In genomic region chr3:103733799-103734695, GRCm38 (mm10) we compare ENCODE assay signal across 10 mouse cellular contexts. TPM values are rescaled to one million over a fixed set of nuclear protein-coding genes. Genes with fewer than 3 reads are reported as not detected.
DNase-seq lines count a peak whose midpoint lies in the region; ATAC-seq and TF ChIP-seq lines count a peak whose summit lies in the region.
"Had no signal": no experiment of that assay in that cellular context is flagged by ENCODE, and none has a peak within 500 bp of the region (broad histone marks: within the 10 kb centered on the region; RNA-seq: fewer than 3 reads in every experiment).

No protein-coding gene starts in this region.

- H3K4me2 ChIP-seq in neural tube, embryonic 15.5 days, result peak overlapping the region; percentile 49

- peak; percentile 22 to 34 for DNase-seq in cerebellum, postnatal 36 days
- no peak for DNase-seq in cerebellum, adult 11-12 months
- peak; percentile 40 for DNase-seq in R1 (ENCODE audit: low read depth, low spot score)
- peak; percentile 62 to 68 for DNase-seq in frontal cortex, postnatal 36 days (ENCODE audit: low spot score in 2 of 2)
- peak; percentile 36 to 38 for DNase-seq in left cerebral cortex, postnatal 10 days (ENCODE audit: extremely low spot score in 1 of 2, low spot score in 2 of 2)
- no peak for DNase-seq in thymus, adult 2 months

- ATAC-seq in neural tube, embryonic 15.5 days (ENCODE audit: low FRiP score), result peak; percentile 78
- ATAC-seq in activated CD4-positive, CD25-positive, alpha-beta regulatory T cell, adult 4 months, result no peak

- H3K9me3 ChIP-seq in neural tube, embryonic 15.5 days (replicated peaks), result no peaks in the 10 kb centered on the region

- no peak for TF ChIP-seq POLR2A in thymus, adult 2 months (IDR thresholded peaks at IDR 0.05; ENCODE audit: control insufficient read depth, extremely low read depth, insufficient read depth, low read length, poor library complexity)

- H3K27me3 ChIP-seq in neural tube, embryonic 15.5 days (replicated peaks), result no peaks in the 10 kb centered on the region
- H3K27me3 ChIP-seq in thymus, adult 2 months (ENCODE audit: control insufficient read depth, insufficient read depth, low read length), result no peaks in the 10 kb centered on the region

- peak overlapping the region; percentile 30; the same call in 1 of the 2 replicates for H3K9ac ChIP-seq in neural tube, embryonic 15.5 days (replicated peaks)

- intact Hi-C loops in left cerebral cortex, postnatal 10 days (cut with DNase I), result loop anchor here (5.0 kb wide), 1 partner anchor 157 kb away; the partner anchor contains the start of gene Syt6

- 9% methylated on average over 19 of the region's 19 CpGs for WGBS in neural tube, embryonic 15.5 days
- WGBS in thymus, adult 2 months, result 94% methylated on average over 19 of the region's 19 CpGs

- peaks cover 60% of the 10 kb centered on the region for H3K4me1 ChIP-seq in neural tube, embryonic 15.5 days
- H3K4me1 ChIP-seq in thymus, adult 2 months (replicated peaks; ENCODE audit: control insufficient read depth, insufficient read depth, low read length), result peaks cover 12% of the 10 kb centered on the region

- no peaks in the 10 kb centered on the region for H3K36me3 ChIP-seq in neural tube, embryonic 15.5 days
- no peaks in the 10 kb centered on the region for H3K36me3 ChIP-seq in thymus, adult 2 months (ENCODE audit: control insufficient read depth, insufficient read depth, low read length)

- H3K27ac ChIP-seq in neural tube, embryonic 15.5 days (replicated peaks), result peak overlapping the region; percentile 71
- no peak overlapping the region for H3K27ac ChIP-seq in thymus, adult 2 months (ENCODE audit: control insufficient read depth, insufficient read depth, low read length)

- 0 out of 2 replicates have a peak overlapping the region, but pooled peaks have one; percentile 8 for H3K4me3 ChIP-seq in neural tube, embryonic 15.5 days (replicated peaks)
- H3K4me3 ChIP-seq in thymus, adult 2 months (ENCODE audit: control insufficient read depth, insufficient read depth, low read length), result no peak overlapping the region
- H3K4me3 ChIP-seq: erythroblast, embryonic 14.5 days had no signal

- no peak for TF ChIP-seq CTCF in thymus, adult 2 months (IDR thresholded peaks at IDR 0.05; ENCODE audit: borderline replicate concordance, control insufficient read depth, extremely low read depth, insufficient read depth, low read length, poor library complexity)

RNA-seq across cellular contexts. Expression of gene Olfml3, which starts 3.8 kb away (rescaled TPM):
- 10 to 100 TPM; 11.2 to 11.7 TPM for total RNA-seq in left cerebral cortex, postnatal 10 days (2021)
- polyA plus RNA-seq in neural tube, embryonic 15.5 days (2015; fragmentation: Nextera tagmentation; extraction: Ambion mirVana), result 15.5 and 20.9 TPM in 2 replicates
- polyA plus RNA-seq in activated CD4-positive, CD25-positive, alpha-beta regulatory T cell, adult 4 months (2017; shearing (Covaris generic)), result under 1 TPM; 0.11 to 0.82 TPM
- 4.2 and 6.1 TPM in 2 replicates for polyA plus RNA-seq in thymus, adult 2 months (2012; rRNA removed)

RNA-seq across cellular contexts. Expression of gene Gm10964, which starts 5.1 kb away (rescaled TPM):
- not detected for total RNA-seq in left cerebral cortex, postnatal 10 days (2021)
- not detected in 2 replicates for polyA plus RNA-seq in neural tube, embryonic 15.5 days (2015; fragmentation: Nextera tagmentation; extraction: Ambion mirVana)
- not detected for polyA plus RNA-seq in activated CD4-positive, CD25-positive, alpha-beta regulatory T cell, adult 4 months (2017; shearing (Covaris generic))
- not detected in 2 replicates for polyA plus RNA-seq in thymus, adult 2 months (2012; rRNA removed)
- polyA plus RNA-seq: C2C12; erythroblast, embryonic 14.5 days had no signal

RNA-seq across cellular contexts. Expression of gene Hipk1, which starts 57.3 kb away (rescaled TPM):
- total RNA-seq in left cerebral cortex, postnatal 10 days (2021), result 10 to 100 TPM; 70.3 to 75.2 TPM
- polyA plus RNA-seq in neural tube, embryonic 15.5 days (2015; fragmentation: Nextera tagmentation; extraction: Ambion mirVana), result 8.6 and 10.2 TPM in 2 replicates
- polyA plus RNA-seq in activated CD4-positive, CD25-positive, alpha-beta regulatory T cell, adult 4 months (2017; shearing (Covaris generic)), result 10 to 100 TPM; 27.5 to 58.6 TPM
- polyA plus RNA-seq in thymus, adult 2 months (2012; rRNA removed), result 172 and 231 TPM in 2 replicates

Comparison
In these comparisons a context has a peak if more than half of its experiments do, and no peak if none do; other contexts are left out.
1. DNase-seq: peak in cerebellum, postnatal 36 days (2 of 2), R1 (single experiment), frontal cortex, postnatal 36 days (2 of 2) and left cerebral cortex, postnatal 10 days (2 of 2); none in cerebellum, adult 11-12 months (single experiment) and thymus, adult 2 months (single experiment).